Mouse (Mus musculus) CH12.LX (cell line): ENCODE data around the gene Gm11627. TPM values are rescaled to one million over a fixed set of nuclear protein-coding genes. Genes with fewer than 3 reads are reported as not detected.

Experiments used
- DNase-seq: peaks from one replicate; pipeline ENCODE4 v3.0.0-alpha.2; 2013; ENCODE audit errors: extremely low read depth
- H3K27ac ChIP-seq: 2 replicates; pipeline ENCODE4 v1.5.1; 2012; ENCODE audit warnings: low read depth, mild to moderate bottlenecking, control low read depth, moderate library complexity; ENCODE audit not compliant: insufficient read depth
- H3K27me3 ChIP-seq: replicated peaks from 2 replicates; pipeline ENCODE3; 2012; ENCODE audit warnings: inconsistent platforms
- H3K36me3 ChIP-seq, 2 experiments: replicated peaks in 1 of 2; 2 replicates each; pipeline versions ENCODE3 to v1.6.1; 2012; ENCODE audit warnings: inconsistent platforms in 1 of 2, low read length in 1 of 2, mild to moderate bottlenecking in 1 of 2, mixed read lengths in 1 of 2, moderate library complexity in 1 of 2; ENCODE audit not compliant: control insufficient read depth in 1 of 2, insufficient read depth in 1 of 2
- H3K4me1 ChIP-seq, 2 experiments: 2 replicates each; pipeline ENCODE4 v1.6.1; 2012; ENCODE audit warnings: inconsistent platforms in 1 of 2, moderate library complexity in 1 of 2; ENCODE audit not compliant: insufficient read depth in 2 of 2, control insufficient read depth in 1 of 2
- H3K4me2 ChIP-seq: 2 replicates; pipeline ENCODE4 v1.6.1; 2012; ENCODE audit warnings: low read depth, mild to moderate bottlenecking, control low read depth; ENCODE audit not compliant: poor library complexity, insufficient read depth, severe bottlenecking
- H3K4me3 ChIP-seq, 3 experiments: fragments of 150-350 bp in 1 of 3; sonication (generic) in 1 of 3; replicated peaks in 1 of 3; 2 replicates each; pipeline versions ENCODE3 to v1.5.1; 2011 to 2012; ENCODE audit warnings: low read depth in 2 of 3, low read length in 2 of 3, mild to moderate bottlenecking in 2 of 3, moderate library complexity in 2 of 3, control low read depth in 1 of 3, improper control_type of control experiment in 1 of 3, inconsistent platforms in 1 of 3, mixed read lengths in 1 of 3; ENCODE audit not compliant: poor library complexity in 1 of 3
- H3K79me2 ChIP-seq: replicated peaks from 2 replicates; pipeline ENCODE4 v1.6.1; 2012; ENCODE audit warnings: mild to moderate bottlenecking, moderate library complexity; ENCODE audit not compliant: control insufficient read depth, poor library complexity, insufficient read depth, severe bottlenecking; ENCODE audit errors: extremely low read depth
- H3K9ac ChIP-seq: 2 replicates; pipeline ENCODE4 v1.6.1; 2012; ENCODE audit warnings: low read depth, mild to moderate bottlenecking, control low read depth, moderate library complexity; ENCODE audit not compliant: insufficient read depth
- H3K9me3 ChIP-seq: replicated peaks from 2 replicates; pipeline ENCODE3; 2012; ENCODE audit warnings: low read length, inconsistent platforms, mixed read lengths
- E2F4 ChIP-seq: IDR thresholded peaks from 2 replicates; pipeline ENCODE4 v1.6.1; 2011; ENCODE audit warnings: low read depth, low read length, improper control_type of control experiment; ENCODE audit not compliant: insufficient replicate concordance
- ELF1 ChIP-seq: IDR thresholded peaks from 2 replicates; pipeline ENCODE4 v1.6.1; 2014; ENCODE audit warnings: low read depth, mild to moderate bottlenecking, inconsistent platforms, low read length, improper control_type of control experiment
- EP300 ChIP-seq: IDR thresholded peaks from 2 replicates; pipeline ENCODE4 v1.6.1; 2011; ENCODE audit warnings: low read length, improper control_type of control experiment
- ETS1 ChIP-seq: conservative IDR thresholded peaks from 2 replicates; pipeline ENCODE4 v1.6.1; 2012; ENCODE audit warnings: low read depth, mild to moderate bottlenecking, inconsistent platforms, low read length, improper control_type of control experiment, moderate library complexity
- IRF4 ChIP-seq: IDR thresholded peaks from 2 replicates; pipeline ENCODE4 v1.6.1; 2014; ENCODE audit warnings: low read depth, mild to moderate bottlenecking, inconsistent platforms, low read length, improper control_type of control experiment
- JUN ChIP-seq: IDR thresholded peaks from 2 replicates; pipeline ENCODE4 v1.6.1; 2011; ENCODE audit warnings: low read depth, mild to moderate bottlenecking, low read length, improper control_type of control experiment, moderate library complexity; ENCODE audit not compliant: insufficient read depth
- KAT2A ChIP-seq: IDR thresholded peaks from 2 replicates; pipeline ENCODE4 v1.6.1; 2012; ENCODE audit warnings: low read length, improper control_type of control experiment, inconsistent platforms; ENCODE audit not compliant: insufficient replicate concordance
- MAX ChIP-seq: IDR thresholded peaks from 2 replicates; pipeline ENCODE4 v1.6.1; 2011; ENCODE audit warnings: low read length, improper control_type of control experiment
- MEF2A ChIP-seq: IDR thresholded peaks from 2 replicates; pipeline ENCODE4 v1.6.1; 2014; ENCODE audit warnings: low read depth, mild to moderate bottlenecking, inconsistent platforms, low read length, improper control_type of control experiment, borderline replicate concordance
- NELFE ChIP-seq: IDR thresholded peaks from 2 replicates; pipeline ENCODE4 v1.6.1; 2011; ENCODE audit warnings: low read depth, low read length, improper control_type of control experiment
- PAX5 ChIP-seq: IDR thresholded peaks from 2 replicates; pipeline ENCODE4 v1.6.1; 2012; ENCODE audit warnings: low read length, inconsistent platforms, mixed read lengths
- RAD21 ChIP-seq: IDR thresholded peaks from 2 replicates; pipeline ENCODE4 v1.6.1; 2011; ENCODE audit warnings: low read depth, mild to moderate bottlenecking, low read length, improper control_type of control experiment, moderate library complexity
- SMC3 ChIP-seq: IDR thresholded peaks from 2 replicates; pipeline ENCODE4 v1.6.1; 2011; ENCODE audit warnings: low read depth, low read length, improper control_type of control experiment
- TBP ChIP-seq: conservative IDR thresholded peaks from 2 replicates; pipeline ENCODE4 v1.6.1; 2011; ENCODE audit warnings: low read depth, low read length, improper control_type of control experiment
- UBTF ChIP-seq: IDR thresholded peaks from 2 replicates; pipeline ENCODE4 v1.6.1; 2012; ENCODE audit warnings: low read depth, mild to moderate bottlenecking, inconsistent platforms, low read length, improper control_type of control experiment, moderate library complexity
- USF1 ChIP-seq: IDR thresholded peaks from 2 replicates; pipeline ENCODE4 v1.6.1; 2014; ENCODE audit warnings: low read depth, mild to moderate bottlenecking, inconsistent platforms, low read length, improper control_type of control experiment
- ZKSCAN1 ChIP-seq: IDR thresholded peaks from 2 replicates; pipeline ENCODE4 v1.6.1; 2012; ENCODE audit warnings: low read depth, inconsistent platforms, low read length, improper control_type of control experiment, borderline replicate concordance
- ZMIZ1 ChIP-seq: IDR thresholded peaks from 2 replicates; pipeline ENCODE4 v1.6.1; 2012; ENCODE audit warnings: low read depth, mild to moderate bottlenecking, inconsistent platforms, low read length, improper control_type of control experiment
- dilution Hi-C: fragments of 300-500 bp; cut with MboI; formaldehyde crosslinking; loops from 2 replicates; pipeline ENCODE4 v1.14.3; 2020; ENCODE audit warnings: low sequenced_read_pairs; ENCODE audit not compliant: extremely low pct_unique_long_range_greater_than_20kb, extremely low pct_ligation_motif_present
- in situ Hi-C: fragments of 300-500 bp; cut with MboI; formaldehyde crosslinking; loops from 3 replicates; pipeline ENCODE4 v1.14.3; 2019; ENCODE audit warnings: low sequenced_read_pairs, low pct_ligation_motif_present, low pct_unique_long_range_greater_than_20kb, mixed read lengths
- polyA plus RNA-seq: library from polyadenylated mRNA; unstranded; fragments of >175 nt; gene quantifications from 2 replicates; pipeline ENCODE4 v1.2.1, GENCODE M21; 2012; ENCODE audit warnings: low read depth; ENCODE audit not compliant: insufficient read length
- total RNA-seq, 2 experiments: library from RNA; depleted of rRNA; stranded (reverse); fragments of 300-350 nt in 1 of 2; fragments of >200 nt in 1 of 2; gene quantifications; 2 replicates each; pipeline ENCODE4 v1.2.3; 2012 to 2014

Gm11627 gene
- total and polyA plus RNA-seq, 3 experiments = 0.42 to 0.63 TPM; not detected in 1

GRCm38 (mm10) chr11:102627171-102627931, 48.1 kb upstream of the Gm11627 start:
- dilution Hi-C loops = no loop called here
- Histone ChIP-seq H3K4me2 (no peak overlapping the region), H3K79me2 (no peaks in the 10 kb centered on the region), H3K27me3 (peaks cover 71% of the 10 kb centered on the region), H3K36me3 (no peaks in the 10 kb centered on the region), H3K9ac (no peak overlapping the region), H3K4me3 (no peak overlapping the region), H3K4me1 (peaks cover 4 to 8% of the 10 kb centered on the region in 2 experiments), H3K9me3 (peaks cover 5% of the 10 kb centered on the region), H3K27ac (no peak overlapping the region)
- TF ChIP-seq JUN (no peak), USF1 (no peak), KAT2A (no peak), EP300 (no peak), IRF4 (no peak), E2F4 (no peak), ELF1 (no peak), ZKSCAN1 (no peak), MEF2A (no peak), ZMIZ1 (no peak), UBTF (no peak), SMC3 (no peak), NELFE (no peak), TBP (no peak)
- in situ Hi-C loops = no loop called here
- no peak for DNase-seq

GRCm38 (mm10) chr11:102624888-102625407, 45.7 kb upstream of the Gm11627 start:
- in situ Hi-C loops = no loop called here
- H3K27ac ChIP-seq = no peak overlapping the region
- dilution Hi-C loops = no loop called here

More at GRCm38 (mm10) chr11:102624888-102625407, 45.7 kb upstream of the Gm11627 start:
- DNase-seq = no peak
- Histone ChIP-seq H3K4me2 (no peak overlapping the region), H3K36me3 (no peaks in the 10 kb centered on the region), H3K9me3 (peaks cover 5% of the 10 kb centered on the region), H3K9ac (no peak overlapping the region), H3K4me1 (peaks cover 4 to 8% of the 10 kb centered on the region in 2 experiments), H3K4me3 (no peak overlapping the region), H3K27me3 (peaks cover 70% of the 10 kb centered on the region), H3K79me2 (no peaks in the 10 kb centered on the region)
- TF ChIP-seq ETS1 = no peak
- no peak for TF ChIP-seq PAX5
- TF ChIP-seq RAD21 = no peak
- 0 out of 2 replicates have a peak, but pooled peaks have one; percentile 37 for TF ChIP-seq MAX
- TF ChIP-seq ZMIZ1 = no peak
- no peak for TF ChIP-seq SMC3
- TF ChIP-seq KAT2A = no peak
